Mouse (Mus musculus): Measurements from ENCODE around the gene Serpinb1c.

DNA sequence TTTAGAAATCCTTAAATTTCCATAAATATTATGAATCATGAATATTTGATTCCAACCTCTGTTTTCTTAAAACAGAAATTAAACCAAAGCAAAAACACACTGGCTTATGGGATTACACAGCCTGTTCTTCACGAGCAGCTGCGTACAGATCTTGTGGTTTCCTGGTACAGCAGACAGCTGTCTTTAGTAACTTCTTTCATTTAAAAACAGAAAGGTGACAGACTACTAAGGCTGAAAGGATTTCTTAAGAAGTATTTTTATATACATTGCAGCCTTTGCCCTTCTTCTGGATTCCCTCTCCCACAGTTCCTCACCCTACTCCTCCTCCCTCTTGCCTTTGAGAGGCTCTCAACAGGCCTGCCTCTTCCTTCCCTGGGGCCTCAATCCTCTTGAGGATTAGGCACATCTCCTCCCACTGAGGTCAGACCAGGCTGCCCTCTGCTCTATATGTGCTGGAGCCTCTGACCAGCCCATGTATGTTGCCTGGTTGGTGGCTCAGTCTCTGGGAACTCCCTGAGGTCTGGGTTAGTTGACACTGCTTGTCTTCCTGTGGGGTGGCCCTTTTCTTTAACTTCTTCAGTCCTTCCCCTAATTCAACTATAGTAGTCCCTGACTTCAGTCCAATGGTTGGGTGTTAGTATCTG is 31.2 kb upstream of the Serpinb1c start:
- no peak for TF ChIP-seq POLR2A (IDR thresholded peaks at IDR 0.05; ENCODE audit: insufficient read length, low read depth)
- TF ChIP-seq USF1 (IDR thresholded peaks at IDR 0.05; ENCODE audit: low read depth), result no peak
- no peak for TF ChIP-seq REST (IDR thresholded peaks at IDR 0.05; ENCODE audit: insufficient read depth, insufficient read length)

Data from myocyte (in vitro differentiated cells).